Mouse (Mus musculus): ENCODE data around the gene Tmc4. TPM values are rescaled to one million over a fixed set of nuclear protein-coding genes. Genes with fewer than 3 reads are reported as not detected.

Tmc4 gene
- polyA plus RNA-seq, 1 experiment = 16.4 TPM

DNA sequence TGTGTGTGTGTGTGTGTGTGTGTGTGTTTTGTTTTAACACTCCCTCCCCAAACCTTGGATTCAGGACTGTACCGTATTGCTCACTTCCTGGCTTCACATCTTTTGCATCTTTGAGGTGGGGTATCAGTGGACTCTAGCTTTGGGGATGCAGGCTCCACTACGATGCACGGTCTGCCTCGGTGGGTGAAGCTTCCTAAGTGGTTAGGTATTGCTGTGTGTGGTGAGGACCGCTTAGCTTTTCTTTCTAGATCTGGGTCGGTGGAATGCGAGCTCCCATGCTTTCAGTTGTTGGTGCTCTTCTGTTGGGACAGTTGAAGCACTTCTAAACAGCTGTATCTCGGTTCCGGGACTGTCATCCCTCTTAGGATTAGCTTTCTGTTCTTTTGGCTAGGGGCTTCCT, 31.2 kb downstream of the Tmc4 start:
- Histone ChIP-seq H3K4me1 (ENCODE audit: control insufficient read depth, insufficient read depth, low read length) (no peaks in the 10 kb centered on the region), H3K27ac (ENCODE audit: insufficient read depth, low read length) (no peak overlapping the region), H3K27me3 (ENCODE audit: control insufficient read depth, insufficient read depth, low read length, poor library complexity, severe bottlenecking) (no peaks in the 10 kb centered on the region), H3K36me3 (ENCODE audit: control insufficient read depth, insufficient read depth, low read length, poor library complexity, severe bottlenecking) (peaks cover 28% of the 10 kb centered on the region), H3K9me3 (replicated peaks; ENCODE audit: control insufficient read depth, insufficient read depth, low read length, poor library complexity, severe bottlenecking) (no peaks in the 10 kb centered on the region), H3K4me3 (ENCODE audit: low read depth, low read length) (peak overlapping the region; percentile 90), H3K9ac (ENCODE audit: low read depth, poor library complexity, severe bottlenecking) (peak overlapping the region; percentile 99)
- no peak for TF ChIP-seq EP300 (IDR thresholded peaks at IDR 0.05; ENCODE audit: insufficient read depth, low read depth, low read length)
- TF ChIP-seq CTCF (IDR thresholded peaks at IDR 0.05; ENCODE audit: low read depth, low read length) = no peak
- TF ChIP-seq POLR2A (IDR thresholded peaks at IDR 0.05; ENCODE audit: insufficient read depth, low read length) = no peak

DNA sequence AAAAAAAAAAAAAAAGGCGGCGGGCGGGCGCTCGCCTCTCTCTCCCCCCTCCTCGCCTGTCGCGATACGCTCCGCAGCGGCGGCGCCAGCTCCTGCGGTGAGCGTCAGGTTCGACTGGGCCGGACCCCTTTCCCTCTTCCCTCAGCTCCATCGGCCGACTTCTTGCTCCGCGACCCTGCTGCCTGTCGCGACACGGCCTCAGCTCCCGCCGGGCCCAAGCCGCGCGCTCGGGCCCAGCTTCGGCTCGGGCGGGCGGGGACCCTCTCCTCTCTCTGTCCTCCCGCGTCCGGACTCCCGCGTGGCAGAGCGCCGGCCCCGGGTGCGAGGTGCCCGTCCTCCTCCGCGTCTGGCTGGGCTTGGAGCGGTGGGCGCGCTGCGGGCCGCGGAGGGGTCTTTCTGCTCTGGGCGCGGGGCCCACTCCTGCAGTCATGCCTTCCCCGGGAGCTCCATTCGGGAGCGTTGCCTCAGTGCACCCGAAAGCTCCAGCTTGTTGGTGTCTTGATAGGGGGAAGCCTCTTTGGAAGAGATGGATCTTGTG, 31.8 kb downstream of the Tmc4 start:
- H3K4me3 ChIP-seq (ENCODE audit: low read depth, low read length) = peak overlapping the region; percentile 90
- TF ChIP-seq EP300 (IDR thresholded peaks at IDR 0.05; ENCODE audit: insufficient read depth, low read depth, low read length) (no peak), CTCF (IDR thresholded peaks at IDR 0.05; ENCODE audit: low read depth, low read length) (no peak), POLR2A (IDR thresholded peaks at IDR 0.05; ENCODE audit: insufficient read depth, low read length) (no peak)
- peak overlapping the region; percentile 99 for H3K9ac ChIP-seq (ENCODE audit: low read depth, poor library complexity, severe bottlenecking)

DNA sequence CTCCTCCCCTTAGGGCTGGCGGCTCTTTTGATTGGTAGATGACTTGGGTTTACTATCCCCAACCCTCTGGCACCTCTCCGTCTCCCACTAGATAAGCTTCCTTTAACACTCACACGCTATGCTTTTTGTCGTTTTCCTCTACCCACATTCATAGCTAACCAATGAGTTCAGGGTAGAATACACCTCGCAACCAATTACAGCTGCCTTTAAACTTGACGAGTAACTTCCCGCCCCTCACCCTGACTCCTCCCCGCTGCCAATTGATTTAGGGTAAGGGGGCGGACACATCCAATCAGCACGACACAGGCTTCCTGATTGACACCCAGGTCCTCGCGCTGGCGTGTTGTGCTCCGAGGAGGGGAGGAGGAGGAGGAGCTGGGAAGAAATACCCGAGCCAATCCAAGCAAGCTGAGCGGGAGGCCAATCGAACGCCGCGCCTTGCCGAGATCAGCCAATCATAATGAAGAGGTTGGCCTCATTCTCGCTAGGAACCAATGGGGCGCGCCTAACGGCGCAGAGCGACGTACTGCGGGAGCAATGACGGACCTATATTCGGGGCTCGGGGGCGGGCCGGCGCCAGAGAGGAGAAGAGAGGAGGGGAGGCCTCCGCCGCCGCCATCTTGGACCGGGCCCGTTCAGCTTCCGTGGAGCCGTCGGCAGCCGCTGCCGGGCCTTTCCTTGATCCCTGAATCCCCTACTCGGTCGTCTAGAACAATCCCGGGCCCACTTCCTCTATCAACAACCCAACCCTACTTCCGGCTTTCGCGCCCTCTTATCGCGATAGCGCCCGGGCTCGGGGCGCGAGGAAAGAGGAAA, 32.5 kb downstream of the Tmc4 start, which contains the start of gene Cnot3:
Gene Cnot3 (plus strand): TSS at position 597 of the 816 bp plus-strand sequence.
- Histone ChIP-seq H3K9me3 (replicated peaks; ENCODE audit: control insufficient read depth, insufficient read depth, low read length, poor library complexity, severe bottlenecking) (no peaks in the 10 kb centered on the region), H3K27me3 (ENCODE audit: control insufficient read depth, insufficient read depth, low read length, poor library complexity, severe bottlenecking) (no peaks in the 10 kb centered on the region), H3K36me3 (ENCODE audit: control insufficient read depth, insufficient read depth, low read length, poor library complexity, severe bottlenecking) (peaks cover 28% of the 10 kb centered on the region), H3K9ac (ENCODE audit: low read depth, poor library complexity, severe bottlenecking) (peak within 1 kb of the TSS; percentile 99), H3K4me3 (ENCODE audit: low read depth, low read length) (peak within 1 kb of the TSS; percentile 90), H3K27ac (ENCODE audit: insufficient read depth, low read length) (peak within 1 kb of the TSS; percentile 48), H3K4me1 (ENCODE audit: control insufficient read depth, insufficient read depth, low read length) (no peaks in the 10 kb centered on the region)
- TF ChIP-seq CTCF (IDR thresholded peaks at IDR 0.05; ENCODE audit: low read depth, low read length) = no peak
- TF ChIP-seq POLR2A (IDR thresholded peaks at IDR 0.05; ENCODE audit: insufficient read depth, low read length) = no peak
- TF ChIP-seq EP300 (IDR thresholded peaks at IDR 0.05; ENCODE audit: insufficient read depth, low read depth, low read length) = no peak

More for the DNA sequence above, 31.8 kb downstream of the Tmc4 start:
- Histone ChIP-seq H3K36me3 (ENCODE audit: control insufficient read depth, insufficient read depth, low read length, poor library complexity, severe bottlenecking) (peaks cover 28% of the 10 kb centered on the region), H3K27ac (ENCODE audit: insufficient read depth, low read length) (peak overlapping the region; percentile 48), H3K9me3 (replicated peaks; ENCODE audit: control insufficient read depth, insufficient read depth, low read length, poor library complexity, severe bottlenecking) (no peaks in the 10 kb centered on the region), H3K27me3 (ENCODE audit: control insufficient read depth, insufficient read depth, low read length, poor library complexity, severe bottlenecking) (no peaks in the 10 kb centered on the region), H3K4me1 (ENCODE audit: control insufficient read depth, insufficient read depth, low read length) (no peaks in the 10 kb centered on the region)

- Histone ChIP-seq H3K36me3 (ENCODE audit: control insufficient read depth, insufficient read depth, low read length, poor library complexity, severe bottlenecking) (peaks cover 26% of the 10 kb centered on the region), H3K27ac (ENCODE audit: insufficient read depth, low read length) (no peak overlapping the region), H3K9ac (ENCODE audit: low read depth, poor library complexity, severe bottlenecking) (0 out of 2 replicates have a peak overlapping the region, but pooled peaks have one; percentile 5), H3K27me3 (ENCODE audit: control insufficient read depth, insufficient read depth, low read length, poor library complexity, severe bottlenecking) (no peaks in the 10 kb centered on the region), H3K4me3 (ENCODE audit: low read depth, low read length) (peak overlapping the region; percentile 61), H3K9me3 (replicated peaks; ENCODE audit: control insufficient read depth, insufficient read depth, low read length, poor library complexity, severe bottlenecking) (no peaks in the 10 kb centered on the region), H3K4me1 (ENCODE audit: control insufficient read depth, insufficient read depth, low read length) (no peaks in the 10 kb centered on the region)
- no peak for TF ChIP-seq EP300 (IDR thresholded peaks at IDR 0.05; ENCODE audit: insufficient read depth, low read depth, low read length)
- TF ChIP-seq POLR2A (IDR thresholded peaks at IDR 0.05; ENCODE audit: insufficient read depth, low read length) = no peak
- TF ChIP-seq CTCF (IDR thresholded peaks at IDR 0.05; ENCODE audit: low read depth, low read length) = no peak
Observed at GRCm38 (mm10) chr7:3644348-3644671, 33.0 kb downstream of the Tmc4 start.

- peaks cover 28% of the 10 kb centered on the region for H3K36me3 ChIP-seq (ENCODE audit: control insufficient read depth, insufficient read depth, low read length, poor library complexity, severe bottlenecking)
- no peaks in the 10 kb centered on the region for H3K27me3 ChIP-seq (ENCODE audit: control insufficient read depth, insufficient read depth, low read length, poor library complexity, severe bottlenecking)
- no peak overlapping the region for H3K27ac ChIP-seq (ENCODE audit: insufficient read depth, low read length)
- H3K9me3 ChIP-seq (replicated peaks; ENCODE audit: control insufficient read depth, insufficient read depth, low read length, poor library complexity, severe bottlenecking) = no peaks in the 10 kb centered on the region
- H3K4me3 ChIP-seq (ENCODE audit: low read depth, low read length) = peak overlapping the region; percentile 61; the same call in 1 of the 2 replicates
- 0 out of 2 replicates have a peak overlapping the region, but pooled peaks have one; percentile 5 for H3K9ac ChIP-seq (ENCODE audit: low read depth, poor library complexity, severe bottlenecking)
- no peaks in the 10 kb centered on the region for H3K4me1 ChIP-seq (ENCODE audit: control insufficient read depth, insufficient read depth, low read length)
- TF ChIP-seq EP300 (IDR thresholded peaks at IDR 0.05; ENCODE audit: insufficient read depth, low read depth, low read length) (no peak), POLR2A (IDR thresholded peaks at IDR 0.05; ENCODE audit: insufficient read depth, low read length) (no peak), CTCF (IDR thresholded peaks at IDR 0.05; ENCODE audit: low read depth, low read length) (no peak)
Observed at GRCm38 (mm10) chr7:3643843-3644242, 33.5 kb downstream of the Tmc4 start.

GRCm38 (mm10) chr7:3643412-3643811, 33.9 kb downstream of the Tmc4 start:
- Histone ChIP-seq H3K9ac (ENCODE audit: low read depth, poor library complexity, severe bottlenecking) (no peak overlapping the region), H3K27me3 (ENCODE audit: control insufficient read depth, insufficient read depth, low read length, poor library complexity, severe bottlenecking) (no peaks in the 10 kb centered on the region), H3K4me3 (ENCODE audit: low read depth, low read length) (no peak overlapping the region), H3K9me3 (replicated peaks; ENCODE audit: control insufficient read depth, insufficient read depth, low read length, poor library complexity, severe bottlenecking) (no peaks in the 10 kb centered on the region), H3K27ac (ENCODE audit: insufficient read depth, low read length) (no peak overlapping the region), H3K4me1 (ENCODE audit: control insufficient read depth, insufficient read depth, low read length) (no peaks in the 10 kb centered on the region), H3K36me3 (ENCODE audit: control insufficient read depth, insufficient read depth, low read length, poor library complexity, severe bottlenecking) (peaks cover 30% of the 10 kb centered on the region)
- no peak for TF ChIP-seq POLR2A (IDR thresholded peaks at IDR 0.05; ENCODE audit: insufficient read depth, low read length)
- TF ChIP-seq CTCF (IDR thresholded peaks at IDR 0.05; ENCODE audit: low read depth, low read length) = no peak
- TF ChIP-seq EP300 (IDR thresholded peaks at IDR 0.05; ENCODE audit: insufficient read depth, low read depth, low read length) = no peak
